Mouse (Mus musculus) frontal cortex, adult 2 months (tissue): ENCODE results near the gene Trpv5. TPM values are rescaled to one million over a fixed set of nuclear protein-coding genes. Genes with fewer than 3 reads are reported as not detected.

Source experiments
- DNase-seq, 2 experiments: peaks; one replicate each; pipeline ENCODE4 v3.0.0; 2022; ENCODE audit warnings: low spot score in 1 of 2; ENCODE audit errors: extremely low spot score in 1 of 2
- polyA plus RNA-seq: library from polyadenylated mRNA; depleted of rRNA; stranded (reverse); fragments of >200 nt; gene quantifications from 2 replicates; pipeline ENCODE4 v1.2.3, GENCODE M21; 2012

Trpv5 gene
- polyA plus RNA-seq, 1 experiment, result not detected

GRCm38 (mm10) chr6:41641173-41641866 lies 39.2 kb downstream of the Trpv5 start:
- no peak for DNase-seq

- DNase-seq, result no peak
Observed at GRCm38 (mm10) chr6:41640449-41640848, 40.1 kb downstream of the Trpv5 start.

- DNase-seq, result no peak
Observed at GRCm38 (mm10) chr6:41637927-41638506, 42.6 kb downstream of the Trpv5 start.

DNA sequence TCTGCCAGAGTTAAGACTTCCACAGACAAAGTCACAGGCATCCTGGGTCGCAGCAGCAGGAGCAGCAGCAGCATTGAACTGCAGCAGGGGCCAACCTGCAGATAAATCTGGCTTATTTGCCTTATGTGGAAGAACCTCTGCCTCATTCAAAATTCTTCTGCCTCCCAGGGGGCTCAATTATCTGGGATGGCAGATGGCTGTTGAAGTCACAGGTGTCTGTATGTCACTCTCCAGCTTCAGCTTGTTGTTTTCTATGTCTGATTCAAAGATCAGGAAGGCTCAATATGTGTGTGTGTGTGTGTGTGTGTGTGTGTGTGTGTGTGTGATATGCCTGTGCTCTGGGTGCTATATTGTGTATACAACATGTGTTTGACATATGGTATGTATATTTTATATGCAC lies 43.2 kb downstream of the Trpv5 start:
- no peak for DNase-seq

- no peak for DNase-seq
Observed at GRCm38 (mm10) chr6:41636178-41636577, 44.4 kb downstream of the Trpv5 start, which contains the start of gene Trpv6. TSS of gene Trpv6 (minus strand) at chr6:41636405.

- DNase-seq, result no peak
Observed at GRCm38 (mm10) chr6:41635211-41635610, 45.4 kb downstream of the Trpv5 start.

- peak in 1 of 2 experiments; percentile 63 for DNase-seq
Observed at GRCm38 (mm10) chr6:41631549-41631948, 49.0 kb downstream of the Trpv5 start.

DNA sequence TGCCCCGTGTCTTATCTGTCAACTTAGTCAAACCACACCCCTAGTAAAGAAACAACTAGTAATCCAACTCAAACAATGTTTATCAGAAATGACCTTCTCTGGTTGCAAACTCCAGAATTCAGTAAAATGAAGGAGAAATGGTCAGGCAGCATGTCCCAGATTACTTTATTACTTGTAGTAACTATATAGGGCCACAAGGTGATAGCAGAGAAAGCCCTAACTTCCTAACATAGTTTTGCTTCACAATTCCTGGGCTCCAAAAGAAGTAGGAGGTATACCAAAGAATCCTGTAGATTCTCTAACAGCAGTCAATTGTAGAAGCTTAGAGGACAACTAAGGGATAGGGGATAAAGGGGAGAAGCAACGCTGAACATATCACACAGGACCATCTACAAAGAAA lies 49.8 kb downstream of the Trpv5 start:
- DNase-seq, result no peak

DNA sequence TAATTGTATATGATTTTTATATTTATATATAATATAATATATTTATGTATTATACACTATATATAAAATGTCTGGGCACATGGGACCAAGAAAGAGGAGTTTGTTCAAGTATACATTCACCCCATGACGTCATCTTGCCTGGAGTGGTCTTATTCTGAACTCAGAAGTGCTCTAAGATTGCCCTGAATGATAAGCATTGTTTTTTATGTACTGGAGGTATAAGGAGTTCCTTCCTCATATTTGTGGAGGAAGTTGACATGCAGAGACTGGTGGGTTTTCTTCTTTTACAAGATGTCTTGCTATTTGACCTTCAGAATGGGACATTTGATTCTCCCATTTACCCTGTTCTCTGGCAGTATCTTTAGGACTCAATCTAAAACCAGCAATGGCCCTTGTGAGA lies 52.4 kb downstream of the Trpv5 start:
- no peak for DNase-seq

- DNase-seq, result peak in 1 of 2 experiments; percentile 74
Observed at GRCm38 (mm10) chr6:41622661-41623060, 57.9 kb downstream of the Trpv5 start.

- DNase-seq, result no peak
Observed at GRCm38 (mm10) chr6:41621241-41621990, 59.2 kb downstream of the Trpv5 start.

DNA sequence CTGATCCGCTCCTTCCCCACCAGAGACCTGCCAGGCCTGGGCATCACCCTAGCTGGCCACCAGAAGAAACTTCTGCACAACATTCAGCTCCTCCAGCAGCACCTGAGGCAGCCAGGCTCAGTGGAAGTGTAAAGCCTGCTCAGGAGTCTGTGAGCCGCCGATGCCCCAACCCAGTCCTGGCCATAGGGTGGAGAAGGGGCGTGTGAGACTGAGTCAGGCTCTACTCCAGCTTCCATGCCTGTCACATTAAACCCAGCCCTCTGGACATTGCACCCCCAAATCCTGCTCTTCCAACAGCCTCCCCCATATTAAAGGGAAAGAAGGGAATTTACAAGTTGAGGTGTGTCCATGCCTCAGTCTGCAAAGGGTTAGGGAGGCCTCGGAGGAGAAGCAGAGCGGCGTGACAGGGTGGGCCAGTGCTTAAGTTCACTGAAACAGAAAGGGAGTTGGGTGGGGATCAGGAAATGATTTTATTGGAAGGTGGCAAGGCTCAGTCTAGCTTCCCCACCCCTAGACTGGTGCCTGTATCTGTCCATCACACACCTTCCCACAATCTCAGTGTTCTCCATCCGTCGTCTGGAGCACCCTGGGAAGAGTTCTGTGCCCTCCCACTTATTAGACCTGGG lies 60.3 kb downstream of the Trpv5 start:
- no peak for DNase-seq

DNA sequence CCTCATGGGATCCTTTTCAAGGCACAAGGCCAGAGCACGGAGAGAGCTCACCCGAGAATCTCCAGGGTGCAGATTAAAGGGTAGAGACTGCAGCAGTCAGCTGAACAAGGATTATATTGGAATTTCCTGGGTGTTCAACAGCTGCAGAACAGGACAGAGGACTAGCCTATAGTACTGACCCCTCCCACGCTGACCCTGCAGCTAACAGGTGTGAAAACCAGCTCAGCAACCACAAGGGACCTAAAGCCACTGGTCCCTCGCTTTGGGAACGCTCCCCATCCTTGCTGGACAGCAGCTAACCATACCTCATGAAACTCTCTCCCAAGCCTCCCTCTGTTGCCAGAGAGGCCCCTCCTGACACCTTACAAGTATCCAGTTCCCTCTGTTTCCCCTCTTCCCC lies 72.9 kb downstream of the Trpv5 start:
- DNase-seq, result no peak

DNA sequence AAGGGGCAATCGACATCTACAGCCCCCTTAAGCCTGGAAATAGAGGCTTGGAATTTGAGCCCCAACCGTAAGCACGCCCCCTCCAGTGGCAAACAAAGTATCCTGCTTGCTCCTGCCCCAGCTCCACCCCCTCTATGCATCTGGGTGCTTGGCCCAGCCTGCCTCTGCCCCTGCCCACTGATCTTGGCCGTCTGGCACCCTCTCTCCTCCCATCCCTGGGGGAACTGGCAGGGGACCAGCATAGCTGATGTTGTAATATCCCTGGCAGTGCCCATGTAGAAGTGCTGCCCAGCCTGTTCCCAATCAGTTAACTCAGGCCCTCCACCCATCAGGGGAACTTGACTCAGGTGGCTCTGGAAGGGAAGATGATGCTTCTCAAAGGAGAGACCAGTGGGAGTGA lies 74.4 kb downstream of the Trpv5 start:
- peak in 1 of 2 experiments; percentile 79 for DNase-seq

DNA sequence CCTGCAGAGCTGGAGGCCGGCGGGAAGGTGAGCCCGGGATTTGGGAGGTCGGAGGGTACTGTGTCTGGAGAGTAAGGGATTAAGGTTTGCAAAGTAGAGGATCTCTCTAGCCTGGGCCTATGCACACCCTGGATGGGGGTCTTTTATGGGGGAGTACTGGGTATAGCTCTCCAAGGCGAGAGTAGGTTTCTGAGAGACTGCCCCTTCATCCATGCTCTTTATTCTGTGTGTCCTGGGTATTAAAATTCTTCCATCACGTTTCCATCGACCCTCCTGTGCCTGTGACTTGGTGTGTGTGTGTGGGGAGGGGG lies 74.8 kb downstream of the Trpv5 start:
- DNase-seq, result no peak

- peak in 1 of 2 experiments; percentile 62 for DNase-seq
Observed at GRCm38 (mm10) chr6:41605061-41605793, 75.3 kb downstream of the Trpv5 start, which contains the start of gene Ephb6. TSS of gene Ephb6 (plus strand) at chr6:41605482.

GRCm38 (mm10) chr6:41604401-41605050 lies 76.0 kb downstream of the Trpv5 start:
- peak in 1 of 2 experiments; percentile 73 for DNase-seq
